Mouse (Mus musculus): ENCODE measurements around the gene Lsm14a.

Gene Lsm14a

DNA sequence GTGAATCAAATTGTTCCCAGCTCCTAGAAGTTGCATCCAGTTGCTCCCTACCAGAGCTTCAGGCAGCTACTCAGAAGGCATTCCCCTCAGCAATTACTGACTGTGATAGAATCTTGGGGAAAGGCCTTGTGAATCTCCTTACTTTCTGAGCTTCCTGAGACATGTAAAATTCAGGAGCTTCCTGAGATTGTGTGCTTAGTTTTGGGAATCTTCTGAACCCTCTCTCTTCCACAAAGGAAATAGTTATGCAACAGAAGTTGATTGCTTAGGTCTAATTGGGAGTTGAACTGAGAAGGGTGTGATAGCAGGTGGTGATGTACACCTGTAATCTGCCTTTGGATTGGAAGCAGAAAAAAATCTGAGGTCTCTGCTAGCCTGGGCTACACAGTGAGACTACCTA lies at the start of gene Lsm14a:
TSS of gene Lsm14a (minus strand) at position 101 of the 400 bp plus-strand sequence.
- DNase-seq = no peak

DNA sequence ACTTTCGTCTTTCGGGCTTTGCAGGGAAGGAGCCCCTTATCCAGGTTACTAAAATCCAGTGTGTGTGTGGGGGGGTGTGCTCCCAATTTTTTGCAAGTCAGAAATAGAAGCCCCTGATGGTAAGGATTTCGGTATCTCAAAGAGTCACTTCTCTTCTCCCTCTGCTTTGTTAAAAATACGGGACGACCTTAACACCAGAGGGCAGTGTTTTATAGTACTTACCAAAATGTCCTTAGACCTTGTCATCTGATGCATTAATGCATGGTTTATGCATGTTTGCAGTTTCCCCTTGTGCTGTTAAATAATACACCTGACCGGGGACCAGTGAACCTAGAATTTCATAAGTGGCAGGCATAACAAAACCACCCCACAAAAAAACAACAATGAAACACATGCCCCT lies 45.8 kb upstream of the Lsm14a start:
- peak; percentile 22 to 36 for DNase-seq

- no peak for DNase-seq
These were observed 40.5 kb upstream of the Lsm14a start for GRCm38 (mm10) chr7:34433597-34433996.

GRCm38 (mm10) chr7:34421201-34421600 lies 28.1 kb upstream of the Lsm14a start:
- no peak for DNase-seq

GRCm38 (mm10) chr7:34407492-34407891 lies 14.4 kb upstream of the Lsm14a start:
- DNase-seq = peak; percentile 37 to 69

- DNase-seq = peak in 1 of 2 experiments; percentile 37
These were observed 10.8 kb upstream of the Lsm14a start for GRCm38 (mm10) chr7:34403876-34404275.

- peak in 1 of 2 experiments; percentile 30 for DNase-seq
These were observed 7.0 kb upstream of the Lsm14a start for GRCm38 (mm10) chr7:34400070-34400469.

GRCm38 (mm10) chr7:34398831-34399230 lies 5.7 kb upstream of the Lsm14a start:
- no peak for DNase-seq

DNA sequence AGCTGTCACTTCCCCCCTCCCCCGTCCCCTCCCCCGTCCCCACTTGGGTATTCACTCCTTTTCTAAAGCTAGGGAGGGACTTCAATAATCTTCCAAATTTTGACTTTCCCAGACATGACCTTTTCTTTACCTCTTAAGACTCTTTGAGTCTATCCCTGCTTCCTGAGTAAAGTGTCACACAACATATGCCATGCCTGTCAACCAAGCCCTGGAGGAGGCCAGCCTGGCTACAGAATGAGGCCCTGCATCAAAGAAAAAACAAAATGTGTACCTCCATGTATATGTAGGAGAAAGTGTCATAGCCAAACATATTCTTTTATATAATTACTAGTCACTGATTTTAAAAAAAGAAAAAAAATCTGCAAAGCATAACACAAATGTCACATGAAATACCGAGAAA lies 3.7 kb upstream of the Lsm14a start:
- no peak for DNase-seq

- DNase-seq = no peak
These were observed 2.6 kb upstream of the Lsm14a start for GRCm38 (mm10) chr7:34395761-34396160.

DNA sequence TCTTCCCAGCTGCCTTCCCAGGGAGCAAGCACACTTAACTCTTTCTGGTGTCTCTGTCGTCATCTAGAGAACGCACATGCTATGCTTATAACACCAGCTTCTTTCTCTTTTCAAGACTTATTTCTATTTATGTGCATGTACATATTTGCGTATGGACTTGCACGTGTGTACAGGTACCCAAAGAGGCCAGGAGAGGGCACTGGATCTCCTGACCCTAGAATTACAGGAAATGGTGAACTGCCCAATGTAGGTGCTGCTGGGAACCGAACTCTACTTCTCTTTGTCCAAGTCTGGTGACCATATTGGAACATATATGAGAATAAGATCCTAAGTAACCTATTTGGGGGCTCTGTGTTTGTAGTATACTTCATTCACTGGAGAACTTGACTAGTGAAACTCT lies 1.5 kb upstream of the Lsm14a start:
- DNase-seq = no peak

DNA sequence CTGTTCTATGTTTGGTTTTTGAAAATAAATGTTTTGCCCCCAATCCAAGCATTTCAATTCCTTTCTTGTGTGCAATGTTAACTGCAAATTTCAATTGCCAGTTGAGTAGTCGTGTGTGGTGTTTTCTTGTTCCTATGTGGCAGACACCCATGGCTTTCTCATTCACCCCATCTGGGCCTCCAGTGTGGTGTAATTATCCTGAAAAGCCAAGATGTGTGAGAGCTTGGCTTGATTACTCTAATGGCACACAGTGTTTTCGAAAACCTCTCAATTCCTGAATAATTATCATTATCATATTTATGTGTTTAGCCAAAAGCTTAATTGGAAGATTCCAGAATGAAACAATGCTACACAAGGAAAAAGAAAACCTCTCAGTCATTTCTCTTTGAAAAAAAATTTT lies 976 bp upstream of the Lsm14a start:
- no peak for DNase-seq

DNA sequence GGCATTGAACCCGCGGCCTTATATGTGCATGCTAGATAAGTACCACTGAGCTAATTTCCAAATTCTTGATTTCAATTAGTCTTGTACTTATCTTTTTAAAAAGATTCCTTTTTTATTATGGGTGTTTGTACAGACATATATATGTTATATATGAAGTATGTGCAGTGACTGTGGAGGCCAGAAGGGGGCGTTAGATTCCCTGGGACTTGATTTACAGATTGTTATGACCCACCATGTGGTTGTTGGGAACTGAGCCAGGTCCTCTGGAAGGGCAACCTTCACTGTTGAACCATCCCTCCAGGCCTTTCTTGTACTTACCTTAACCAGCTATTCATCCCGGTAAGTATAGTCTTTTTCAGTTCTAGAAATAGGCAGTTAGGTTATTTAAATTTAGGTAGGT lies 780 bp downstream of the Lsm14a start:
- DNase-seq = no peak

- DNase-seq = no peak
These were observed 1.4 kb downstream of the Lsm14a start for GRCm38 (mm10) chr7:34391711-34392110.

GRCm38 (mm10) chr7:34390834-34391155 lies 2.3 kb downstream of the Lsm14a start:
- no peak for DNase-seq

DNA sequence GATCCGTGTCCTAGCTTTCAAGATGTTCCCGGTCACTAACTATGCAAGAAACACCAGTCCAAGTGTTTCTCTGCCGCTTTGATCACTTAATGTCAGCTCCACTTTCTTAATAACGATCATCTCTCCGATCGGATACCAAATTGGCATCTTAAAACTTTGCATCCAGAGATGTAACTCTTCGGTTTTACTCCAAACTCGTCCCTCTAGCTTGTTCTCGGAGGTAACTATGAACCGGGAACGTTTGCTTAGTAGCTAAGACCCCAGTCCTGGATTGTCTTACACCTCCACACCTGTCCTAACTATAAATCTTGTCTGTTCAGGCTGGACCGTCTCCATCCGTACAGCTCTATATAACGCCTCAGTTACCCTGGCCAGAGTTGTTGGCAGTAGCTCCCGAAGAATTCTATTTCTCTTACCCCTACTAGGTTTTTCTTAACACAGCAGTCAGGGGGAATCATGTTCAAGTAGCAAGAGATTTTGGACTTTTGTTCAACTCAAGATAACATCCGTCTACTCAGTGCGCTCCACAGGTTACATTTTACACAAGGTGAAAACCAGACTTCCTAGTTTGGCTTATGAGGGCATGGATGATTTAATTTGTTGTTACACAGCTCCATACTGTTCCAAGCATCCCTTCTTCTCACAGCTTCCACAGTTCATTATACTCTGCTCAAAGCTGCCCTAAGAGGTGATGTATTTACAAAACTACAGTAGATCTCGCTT lies 2.8 kb downstream of the Lsm14a start:
- DNase-seq = peak in 1 of 2 experiments; percentile 18

DNA sequence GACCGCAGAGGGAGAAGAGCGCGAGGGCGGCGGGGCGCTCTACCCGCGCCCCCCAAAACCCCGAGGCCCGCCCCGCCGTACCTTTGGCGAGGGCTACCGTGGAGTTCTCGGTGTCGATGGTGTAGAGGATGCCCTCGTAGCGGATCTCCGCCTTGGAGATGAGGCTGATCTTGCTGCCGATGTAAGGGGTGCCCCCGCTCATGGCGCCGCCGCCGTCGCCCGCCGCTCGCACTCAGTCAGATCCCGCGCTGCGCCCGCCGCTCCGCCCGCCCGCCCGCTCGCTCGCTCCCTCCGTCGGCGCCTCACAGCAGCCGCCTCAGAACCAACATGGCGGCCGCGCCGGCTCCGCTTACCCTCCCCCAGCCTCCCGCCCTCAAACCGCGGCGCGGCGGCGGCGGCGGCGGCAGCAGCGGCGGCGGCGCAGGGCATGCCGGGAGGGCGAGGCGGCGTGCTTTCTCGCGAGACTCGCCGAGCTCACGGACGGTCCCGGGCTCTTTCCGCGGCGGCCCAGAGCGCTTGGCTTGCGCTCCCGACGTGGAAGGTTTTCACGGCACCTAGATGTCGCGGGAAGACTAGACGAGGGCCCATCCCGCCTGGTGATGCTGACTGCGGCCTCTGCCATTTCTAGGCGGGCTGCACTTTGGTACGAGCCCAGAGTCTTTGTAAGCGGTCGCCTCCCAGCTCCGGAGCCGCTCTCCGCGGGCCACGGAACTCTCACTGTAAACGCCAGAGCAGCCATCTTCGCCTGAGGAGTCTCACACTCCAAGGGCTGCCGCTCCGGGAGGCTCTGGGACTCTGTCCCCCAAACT lies 3.6 kb downstream of the Lsm14a start:
- peak; percentile 94 to 98 for DNase-seq

DNA sequence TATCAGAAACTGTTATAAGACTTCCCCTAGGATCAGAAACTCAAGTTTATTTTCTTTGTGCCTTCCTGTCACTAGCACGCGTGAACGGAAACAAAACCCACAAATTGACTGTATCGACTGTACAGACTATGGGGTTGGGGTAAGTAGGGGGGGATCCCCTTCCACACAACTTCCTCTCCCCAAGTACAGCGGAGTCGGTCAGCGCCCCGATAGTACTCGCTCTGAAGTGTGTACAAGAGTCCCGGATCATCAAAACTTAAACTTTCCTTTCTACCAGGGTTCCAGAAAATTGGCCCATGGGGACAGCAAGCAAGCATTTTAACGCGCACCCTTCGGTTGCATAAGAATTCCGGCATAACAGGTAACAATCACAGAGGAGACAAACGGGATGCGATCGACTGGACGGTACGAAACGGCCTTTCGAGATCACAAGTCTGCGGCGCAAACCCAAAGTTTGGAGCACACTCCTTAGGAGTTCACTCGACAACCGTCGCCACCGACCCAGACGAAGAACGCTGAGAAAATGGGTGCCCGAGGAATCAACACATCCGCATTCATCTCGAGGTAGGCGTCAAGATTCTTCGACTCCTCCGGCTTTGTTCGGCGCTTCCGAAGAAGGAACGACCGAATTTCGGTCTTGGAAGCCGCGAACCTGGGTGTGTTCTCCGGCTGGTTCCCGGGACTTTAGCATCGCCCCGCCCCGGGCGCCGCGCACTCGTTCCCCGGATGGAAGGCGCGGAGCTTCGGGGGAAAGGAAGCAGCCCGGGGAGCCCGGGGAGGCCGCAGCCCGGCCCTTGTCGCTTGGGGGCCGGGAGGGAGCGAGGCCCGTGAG lies 4.5 kb downstream of the Lsm14a start:
- DNase-seq = peak; percentile 60 to 84

- peak in 1 of 2 experiments; percentile 22 for DNase-seq
These were observed 5.2 kb downstream of the Lsm14a start for GRCm38 (mm10) chr7:34387784-34388444.

- DNase-seq = no peak
These were observed 10.3 kb downstream of the Lsm14a start for GRCm38 (mm10) chr7:34382803-34383202.

DNA sequence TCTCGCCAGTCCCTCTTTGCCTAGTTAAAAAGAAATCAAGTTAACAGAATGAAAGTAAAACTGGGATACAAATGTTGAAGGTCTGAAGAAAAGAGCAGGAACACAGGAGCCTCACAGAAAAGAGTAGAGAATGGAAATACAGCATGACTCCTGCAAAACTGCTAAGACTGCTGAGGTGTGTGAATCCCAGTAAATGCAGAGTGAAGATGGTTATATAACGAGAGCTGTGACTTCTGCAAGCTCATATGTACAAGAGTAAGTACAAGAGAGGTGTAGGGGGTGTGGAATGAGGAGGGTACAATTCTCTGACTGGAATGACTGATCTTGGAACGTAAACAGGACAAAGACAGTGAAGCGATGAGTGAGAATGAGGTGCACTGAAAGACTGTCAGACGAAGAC lies 11.4 kb downstream of the Lsm14a start:
- no peak for DNase-seq

DNA sequence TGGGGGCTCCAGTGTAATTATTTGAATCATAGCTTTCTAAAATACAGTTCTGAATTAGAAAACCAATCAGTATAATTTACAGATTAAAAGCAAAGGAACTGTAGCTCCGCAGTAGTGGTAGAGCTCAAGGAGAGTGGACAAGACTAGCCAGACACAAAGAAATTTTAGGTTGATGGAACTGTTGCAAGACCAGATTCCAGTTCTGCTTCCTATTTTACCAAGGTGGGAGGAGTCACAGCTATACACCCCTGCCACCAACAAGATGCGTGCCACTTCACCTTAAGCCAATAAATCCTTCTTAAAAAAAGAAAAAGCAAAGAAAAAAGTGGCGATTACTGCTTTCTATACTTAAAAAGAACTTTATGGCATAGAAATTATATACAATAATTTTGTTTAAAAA lies 12.8 kb downstream of the Lsm14a start:
- DNase-seq = no peak

DNA sequence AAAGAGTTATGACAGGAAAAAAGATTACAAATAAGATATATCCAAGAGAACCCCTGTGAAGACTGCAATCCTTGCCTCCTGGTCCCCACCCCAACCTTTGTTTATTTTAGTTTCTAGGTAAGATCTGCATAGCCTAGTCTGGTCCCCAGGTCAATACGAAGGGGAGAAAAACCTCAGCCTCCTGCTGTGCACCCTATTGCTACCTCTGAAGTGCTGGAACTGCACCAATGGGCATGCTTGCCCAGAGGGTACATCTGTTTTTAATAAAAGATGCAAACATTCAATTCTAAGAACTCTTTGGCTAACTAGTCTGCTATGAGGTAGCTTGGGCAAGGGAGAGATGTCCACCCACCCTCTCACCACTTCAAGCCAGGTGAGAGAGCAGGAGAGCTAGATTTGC lies 19.2 kb downstream of the Lsm14a start:
- no peak for DNase-seq
